Mouse (Mus musculus) mouse embryonic stem cell (cell line): Measurements from ENCODE around the gene Dazap2.

ENCODE experiments used
- in situ Hi-C, 2 experiments: fragments of 300-500 bp; cut with MboI; formaldehyde crosslinking; loops; 1 replicate in 1 of 2; 3 replicates in 1 of 2; pipeline ENCODE4 v1.14.3; 2019 to 2020; ENCODE audit warnings: low sequenced_read_pairs in 2 of 2, low pct_unique_long_range_greater_than_20kb in 1 of 2, mixed read lengths in 1 of 2; ENCODE audit not compliant: unreplicated experiment in 1 of 2

The Dazap2 gene

DNA sequence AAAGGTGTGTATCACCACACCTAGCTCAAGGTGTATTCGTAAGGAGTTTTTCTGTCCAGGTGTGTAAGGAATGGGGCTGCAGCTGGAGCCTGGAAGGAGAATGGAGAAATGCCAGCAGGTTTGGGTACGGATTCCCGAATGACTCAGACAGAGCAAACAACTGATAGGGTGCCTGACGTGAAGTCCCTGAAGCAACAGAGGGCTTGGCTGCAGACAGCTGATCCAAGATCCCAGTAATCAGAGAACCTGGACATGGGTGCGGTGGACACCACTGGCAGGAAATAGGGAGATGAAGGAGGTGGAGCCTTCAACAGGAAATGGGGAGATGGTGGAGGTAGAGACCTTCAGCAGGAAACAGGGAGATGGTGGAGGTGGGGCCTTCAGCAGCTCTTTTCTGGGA, 17.2 kb downstream of the Dazap2 start:
- in situ Hi-C loops = no loop called here

- in situ Hi-C loops = no loop called here
These were observed 18.2 kb downstream of the Dazap2 start for GRCm38 (mm10) chr15:100633341-100633740.

DNA sequence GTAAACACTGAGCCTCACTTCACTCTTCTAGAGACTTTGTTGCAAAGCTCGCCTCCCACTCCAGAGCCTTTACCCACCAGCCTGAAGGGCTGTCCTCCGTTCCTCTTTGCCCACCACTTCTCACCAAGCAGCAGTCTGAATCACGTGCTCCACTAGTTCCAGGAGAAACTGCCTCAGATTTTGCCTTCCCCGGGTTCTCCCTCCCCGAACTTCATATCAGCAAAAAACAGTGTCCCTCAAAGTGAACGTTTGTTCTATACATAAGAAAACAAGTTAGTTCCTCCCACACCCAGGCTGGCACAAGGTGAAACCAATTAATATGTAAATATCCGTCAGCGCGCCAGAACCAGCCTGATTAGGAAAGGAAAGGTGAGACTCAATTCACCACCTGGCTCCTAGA, 20.1 kb downstream of the Dazap2 start:
- in situ Hi-C loops = no loop called here

- in situ Hi-C loops = no loop called here
These were observed 20.9 kb downstream of the Dazap2 start for GRCm38 (mm10) chr15:100635851-100636645.

- in situ Hi-C loops = no loop called here
These were observed 21.8 kb downstream of the Dazap2 start, which contains the start of gene Smagp for GRCm38 (mm10) chr15:100636700-100637501. Gene Smagp, minus strand, starts transcription at chr15:100636940.

DNA sequence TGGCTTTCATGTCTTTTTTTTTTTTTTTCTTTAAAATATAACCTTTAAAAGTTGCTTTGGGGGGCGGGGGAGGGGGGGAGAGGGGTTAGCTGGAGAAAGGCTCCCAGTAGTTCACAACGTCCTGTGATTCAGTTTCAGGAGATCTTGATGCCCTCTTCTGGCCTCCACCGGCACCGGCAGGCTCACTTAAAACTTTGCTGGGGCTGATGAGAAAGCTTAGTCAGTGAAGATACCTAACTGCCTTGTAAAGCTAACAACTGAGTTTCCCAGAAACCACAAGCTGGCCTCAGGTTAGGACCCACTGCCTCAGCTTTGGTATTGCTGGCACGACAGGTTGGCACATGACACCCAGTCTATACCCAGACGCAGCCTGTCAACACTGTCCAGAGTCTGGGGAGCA, 22.5 kb downstream of the Dazap2 start:
- in situ Hi-C loops = no loop called here

- in situ Hi-C loops = no loop called here
These were observed 25.0 kb downstream of the Dazap2 start for GRCm38 (mm10) chr15:100639972-100640750.

GRCm38 (mm10) chr15:100641226-100641810, 26.2 kb downstream of the Dazap2 start:
- in situ Hi-C loops = no loop called here

DNA sequence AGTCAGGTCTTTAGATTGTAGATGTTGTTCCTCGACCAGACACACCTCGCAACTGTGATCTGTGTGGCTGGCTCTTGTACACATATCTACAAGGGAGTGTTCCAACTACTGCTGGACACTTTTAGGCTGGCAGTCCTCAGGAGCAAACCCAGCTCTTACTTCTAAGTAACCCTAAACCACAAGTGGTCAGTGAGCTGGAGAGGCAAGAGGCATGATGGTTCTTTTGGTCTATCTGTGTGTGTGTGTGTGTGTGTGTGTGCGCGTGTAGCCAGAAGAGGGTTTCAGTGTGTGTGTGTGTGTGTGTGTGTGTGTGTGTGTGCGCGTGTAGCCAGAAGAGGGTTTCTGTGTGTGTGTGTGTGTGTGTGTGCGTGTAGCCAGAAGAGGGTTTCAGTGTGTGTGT, 27.3 kb downstream of the Dazap2 start:
- in situ Hi-C loops = no loop called here

DNA sequence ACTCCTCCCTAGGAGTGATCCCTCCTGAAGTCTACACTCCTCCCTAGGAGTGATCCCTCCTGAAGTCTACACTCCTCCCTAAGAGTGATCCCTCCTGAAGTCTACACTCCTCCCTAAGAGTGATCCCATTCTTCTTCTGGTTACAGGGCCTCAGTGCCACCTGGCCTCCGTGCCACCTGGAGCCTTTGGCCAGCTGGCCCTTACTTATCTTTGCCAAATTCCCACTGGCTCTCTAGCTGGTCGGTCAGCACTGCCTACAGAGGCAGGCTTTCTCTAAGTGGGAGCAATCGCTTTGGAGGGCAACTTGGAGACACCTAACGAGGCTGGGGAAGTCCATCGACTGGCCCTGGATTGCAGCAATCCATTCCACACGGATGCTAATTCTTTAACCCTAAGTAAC, 31.0 kb downstream of the Dazap2 start:
- in situ Hi-C loops = no loop called here

DNA sequence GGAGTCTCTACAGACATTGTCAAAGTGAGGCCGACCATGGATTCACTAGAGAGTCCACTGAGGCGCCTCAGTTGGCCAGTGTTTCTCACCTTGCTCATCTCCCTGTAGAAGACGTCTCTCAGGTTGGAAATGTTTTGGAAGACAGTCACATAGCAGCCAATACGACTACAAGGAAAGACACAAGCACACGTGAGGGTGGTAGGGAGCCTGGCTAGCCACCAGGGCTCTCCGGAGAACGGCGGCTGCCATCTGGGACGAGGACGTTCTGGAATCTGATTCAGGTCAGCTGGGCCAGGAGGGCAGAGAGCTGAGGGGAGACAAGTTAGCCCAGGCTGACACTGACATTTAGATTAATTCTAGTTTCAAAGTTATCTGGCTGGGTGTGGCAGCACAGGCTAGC, 35.0 kb downstream of the Dazap2 start:
- in situ Hi-C loops = no loop called here

DNA sequence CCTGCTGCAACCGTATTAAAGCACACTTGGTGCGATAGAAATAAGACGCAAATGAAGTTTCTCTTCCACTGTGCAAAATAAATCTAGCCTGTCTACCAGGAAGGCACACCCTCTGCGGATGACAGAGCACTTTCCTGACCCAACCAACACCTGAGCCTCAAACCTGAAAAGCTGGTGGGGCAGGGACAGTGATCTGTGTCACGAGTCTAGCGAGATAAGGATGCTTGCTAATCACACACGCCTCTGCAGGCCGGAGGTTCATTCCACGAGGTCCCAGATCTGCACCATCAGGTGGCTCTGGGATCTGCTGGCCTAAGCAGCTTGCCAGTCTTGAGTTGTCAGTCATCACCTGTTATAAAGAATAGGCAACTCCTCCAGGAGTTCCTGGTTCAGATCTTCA, 36.5 kb downstream of the Dazap2 start:
- in situ Hi-C loops = no loop called here

DNA sequence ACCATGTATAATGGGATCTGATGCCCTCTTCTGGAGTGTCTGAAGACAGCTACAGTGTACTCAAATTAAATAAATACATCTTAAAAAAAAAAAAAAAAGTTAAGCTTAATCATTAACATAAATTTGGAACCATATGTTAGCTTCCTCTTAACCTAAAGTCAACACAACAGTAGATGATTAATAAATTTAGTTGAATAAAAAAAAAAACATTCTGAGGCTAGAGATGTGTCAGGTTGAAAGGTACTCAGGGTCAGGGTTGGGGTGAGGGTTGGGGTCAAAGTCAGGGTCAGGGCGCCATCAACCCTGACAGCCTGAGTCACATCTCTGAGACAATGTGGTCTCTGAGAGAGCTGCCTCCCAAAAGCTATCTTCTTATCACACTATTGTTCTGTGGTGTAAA, 39.1 kb downstream of the Dazap2 start:
- in situ Hi-C loops = no loop called here

GRCm38 (mm10) chr15:100655201-100655600, 40.1 kb downstream of the Dazap2 start:
- in situ Hi-C loops = no loop called here

DNA sequence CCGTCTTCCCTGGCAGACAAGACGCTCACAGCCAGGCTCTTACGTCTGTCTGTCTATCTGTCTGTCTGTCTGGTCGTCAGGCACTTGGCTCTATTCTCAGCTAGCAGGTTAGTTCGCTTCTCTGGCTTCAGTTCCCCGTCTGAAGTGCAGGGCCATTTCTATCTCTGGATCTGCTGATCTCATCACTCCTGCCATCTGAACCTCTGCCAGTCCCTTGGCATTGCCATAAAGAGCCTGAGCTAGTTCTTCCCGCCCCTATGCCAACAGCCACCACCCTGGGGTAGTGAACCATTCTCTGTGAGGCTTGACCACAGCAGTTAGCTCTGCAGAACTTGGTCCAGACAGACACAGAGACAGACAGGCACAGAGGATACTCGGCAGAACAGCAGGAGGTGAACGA, 45.2 kb downstream of the Dazap2 start:
- in situ Hi-C loops = no loop called here

- in situ Hi-C loops = no loop called here
These were observed 45.7 kb downstream of the Dazap2 start for GRCm38 (mm10) chr15:100660805-100661204.

DNA sequence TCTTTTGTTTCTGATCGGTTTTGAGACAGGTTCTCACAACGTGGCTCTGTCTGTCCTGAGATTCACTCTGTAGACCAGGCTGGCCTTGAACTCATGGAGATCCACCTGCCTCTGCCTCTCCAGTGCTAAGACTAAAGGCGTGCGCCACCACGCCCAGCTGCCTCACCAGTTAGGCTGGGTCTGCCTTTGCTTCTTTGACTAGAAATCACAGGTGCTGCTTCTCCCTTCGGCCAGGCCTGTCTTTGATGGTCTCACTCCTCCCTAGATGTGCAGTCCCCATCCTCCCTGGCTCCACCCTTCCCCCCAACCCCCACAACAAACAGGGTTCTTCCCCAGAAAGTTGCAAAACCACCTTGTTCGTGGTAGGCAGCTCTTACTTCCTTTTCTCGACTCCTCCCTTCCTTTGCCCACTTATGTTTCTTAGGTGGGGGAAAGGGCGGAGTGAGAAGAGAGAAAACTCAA, 49.7 kb downstream of the Dazap2 start:
- in situ Hi-C loops = no loop called here

GRCm38 (mm10) chr15:100665411-100666218, 50.5 kb downstream of the Dazap2 start:
- in situ Hi-C loops = no loop called here
